Mouse (Mus musculus): ENCODE results near the gene Tmem104. TPM values are rescaled to one million over a fixed set of nuclear protein-coding genes. Genes with fewer than 3 reads are reported as not detected.
A peak's percentile ranks its signal among the peaks of the same experiment; 100 is the strongest.

Tmem104 gene
- polyA plus RNA-seq, 1 experiment = 24.1 TPM

DNA sequence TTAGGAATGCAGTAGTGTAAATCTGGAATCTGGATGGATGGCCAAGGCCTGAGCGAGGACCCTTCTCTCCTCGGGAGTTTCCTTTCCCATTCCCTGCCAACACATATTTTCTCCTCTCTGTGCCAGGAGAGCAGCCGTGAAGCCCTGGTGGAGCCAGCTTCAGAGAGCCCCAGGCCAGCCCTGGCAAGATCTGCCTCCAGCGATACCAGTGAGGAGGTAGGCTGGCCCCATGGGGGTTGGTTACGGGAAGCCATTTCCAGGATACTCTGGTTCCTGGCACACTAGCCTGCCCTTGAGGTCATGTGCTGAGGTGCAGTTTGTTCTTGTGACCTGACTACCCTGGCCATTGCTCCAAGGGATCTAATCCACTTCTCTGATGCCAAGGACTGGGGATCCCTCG, 7.4 kb upstream of the Tmem104 start:
- H3K27me3 ChIP-seq (ENCODE audit: control insufficient read depth, insufficient read depth, low read length) = no peaks in the 10 kb centered on the region
- no peak overlapping the region for H3K27ac ChIP-seq (ENCODE audit: control insufficient read depth, insufficient read depth, low read length)
- peaks cover 12% of the 10 kb centered on the region for H3K4me1 ChIP-seq (replicated peaks; ENCODE audit: control insufficient read depth, insufficient read depth, low read length)
- no peak overlapping the region for H3K4me3 ChIP-seq (ENCODE audit: control insufficient read depth, insufficient read depth, low read length)
- WGBS = 93% methylated on average over 6 of the region's 6 CpGs
- H3K36me3 ChIP-seq (ENCODE audit: control insufficient read depth, insufficient read depth, low read length) = peaks cover 70% of the 10 kb centered on the region
- TF ChIP-seq POLR2A (IDR thresholded peaks at IDR 0.05; ENCODE audit: control insufficient read depth, extremely low read depth, insufficient read depth, low read length, poor library complexity) (no peak), CTCF (IDR thresholded peaks at IDR 0.05; ENCODE audit: borderline replicate concordance, control insufficient read depth, extremely low read depth, insufficient read depth, low read length, poor library complexity) (no peak)
- no peak for DNase-seq

DNA sequence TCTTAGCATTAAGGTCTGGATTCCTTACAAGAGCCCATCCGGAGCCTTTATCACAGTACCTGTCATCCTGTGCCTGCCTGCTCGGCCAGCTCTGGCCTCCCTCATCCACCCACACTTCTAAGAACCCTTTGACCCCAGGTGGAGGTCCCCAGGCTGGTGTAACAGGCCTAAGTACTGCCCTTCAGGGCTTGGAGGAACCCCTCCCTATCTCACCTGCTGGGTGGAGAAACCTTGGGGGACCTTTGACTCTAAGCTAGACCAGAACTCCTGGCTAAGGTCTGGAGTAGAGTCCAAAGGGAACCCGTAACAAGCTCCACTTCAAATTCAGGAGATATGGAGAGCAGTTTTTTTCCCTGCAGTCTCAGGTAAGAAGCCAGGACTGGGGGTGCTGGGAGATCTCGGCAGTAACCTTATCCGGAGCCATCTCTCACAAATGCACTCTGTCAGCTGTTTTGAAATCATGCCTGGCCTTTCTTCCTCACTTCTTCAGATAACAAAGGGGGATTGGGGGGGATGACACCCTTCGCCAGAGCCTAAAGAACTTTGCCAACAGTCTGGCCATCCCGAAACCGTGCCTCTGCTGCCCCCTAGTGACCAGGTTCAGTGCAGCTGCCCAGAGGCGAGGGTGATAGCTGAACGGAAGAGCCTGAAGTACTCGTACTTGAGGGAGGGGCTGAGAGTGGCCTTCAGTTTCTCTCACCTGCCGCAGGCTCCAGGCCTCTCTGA, 5.2 kb upstream of the Tmem104 start:
- Histone ChIP-seq H3K27me3 (ENCODE audit: control insufficient read depth, insufficient read depth, low read length) (no peaks in the 10 kb centered on the region), H3K27ac (ENCODE audit: control insufficient read depth, insufficient read depth, low read length) (no peak overlapping the region), H3K4me1 (replicated peaks; ENCODE audit: control insufficient read depth, insufficient read depth, low read length) (peaks cover 19% of the 10 kb centered on the region), H3K36me3 (ENCODE audit: control insufficient read depth, insufficient read depth, low read length) (peaks cover 50% of the 10 kb centered on the region), H3K4me3 (ENCODE audit: control insufficient read depth, insufficient read depth, low read length) (no peak overlapping the region)
- peak; percentile 92 for DNase-seq
- TF ChIP-seq POLR2A (IDR thresholded peaks at IDR 0.05; ENCODE audit: control insufficient read depth, extremely low read depth, insufficient read depth, low read length, poor library complexity) = no peak
- peak; percentile 92 for TF ChIP-seq CTCF (IDR thresholded peaks at IDR 0.05; ENCODE audit: borderline replicate concordance, control insufficient read depth, extremely low read depth, insufficient read depth, low read length, poor library complexity)
- 36% methylated on average over 12 of the region's 12 CpGs for WGBS

DNA sequence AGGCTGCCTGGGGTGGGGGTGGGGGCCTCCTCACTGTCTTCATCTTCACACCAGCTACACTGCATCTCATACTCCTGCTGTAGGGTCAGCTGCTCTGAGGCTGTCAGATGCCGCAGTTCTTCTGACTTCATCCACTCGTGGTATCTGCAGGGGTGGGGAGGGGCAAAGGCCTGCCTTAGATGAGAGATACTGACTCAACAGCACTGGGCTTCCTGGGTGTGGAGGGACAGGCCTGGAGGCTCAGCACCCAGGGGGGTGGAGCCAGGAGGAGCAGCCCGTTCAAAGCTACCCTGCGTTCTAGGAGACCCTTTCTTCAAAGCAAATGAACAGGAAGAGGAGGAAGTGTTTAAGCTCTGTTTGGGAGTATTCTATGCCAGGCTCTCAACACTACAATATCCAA, 2.3 kb upstream of the Tmem104 start:
- TF ChIP-seq POLR2A (IDR thresholded peaks at IDR 0.05; ENCODE audit: control insufficient read depth, extremely low read depth, insufficient read depth, low read length, poor library complexity) = no peak
- no peak for TF ChIP-seq CTCF (IDR thresholded peaks at IDR 0.05; ENCODE audit: borderline replicate concordance, control insufficient read depth, extremely low read depth, insufficient read depth, low read length, poor library complexity)
- WGBS = 25% methylated on average over 4 of the region's 4 CpGs
- H3K27me3 ChIP-seq (ENCODE audit: control insufficient read depth, insufficient read depth, low read length) = no peaks in the 10 kb centered on the region

DNA sequence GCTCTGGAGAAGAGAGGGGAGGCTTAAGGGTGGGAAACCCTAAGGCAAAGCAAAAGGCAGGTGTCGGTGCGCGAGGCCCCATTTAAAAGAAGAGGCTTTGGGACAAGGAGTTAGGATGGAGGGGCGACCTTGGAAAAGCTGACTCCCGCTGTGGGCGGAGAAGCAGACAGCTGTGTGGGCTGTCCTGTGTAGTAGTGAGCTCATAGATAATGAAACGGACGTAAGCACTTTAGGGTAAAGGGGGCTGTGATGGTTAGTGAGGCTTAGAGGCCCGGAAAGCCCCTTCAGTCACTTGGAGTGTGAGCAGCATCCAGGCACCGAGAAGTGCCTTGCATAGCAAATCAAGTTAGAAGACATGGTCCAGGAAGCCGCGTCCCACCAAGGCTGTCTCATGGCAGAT, 406 bp downstream of the Tmem104 start, which contains the start of gene Nat9:
Nat9 (minus strand) TSS at position 167 of the 400 bp plus-strand sequence.
- WGBS = 9% methylated on average over 12 of the region's 12 CpGs
- H3K4me1 ChIP-seq (replicated peaks; ENCODE audit: control insufficient read depth, insufficient read depth, low read length) = peaks cover 42% of the 10 kb centered on the region
- peak within 1 kb of the TSS; percentile 61 for H3K4me3 ChIP-seq (ENCODE audit: control insufficient read depth, insufficient read depth, low read length)
- H3K36me3 ChIP-seq (ENCODE audit: control insufficient read depth, insufficient read depth, low read length) = no peaks in the 10 kb centered on the region
- DNase-seq = no peak
- no peaks in the 10 kb centered on the region for H3K27me3 ChIP-seq (ENCODE audit: control insufficient read depth, insufficient read depth, low read length)
- TF ChIP-seq CTCF (IDR thresholded peaks at IDR 0.05; ENCODE audit: borderline replicate concordance, control insufficient read depth, extremely low read depth, insufficient read depth, low read length, poor library complexity) (no peak), POLR2A (IDR thresholded peaks at IDR 0.05; ENCODE audit: control insufficient read depth, extremely low read depth, insufficient read depth, low read length, poor library complexity) (no peak)
- peak within 1 kb of the TSS; percentile 47 for H3K27ac ChIP-seq (ENCODE audit: control insufficient read depth, insufficient read depth, low read length)

More for the DNA sequence above, 2.3 kb upstream of the Tmem104 start:
- Histone ChIP-seq H3K4me1 (replicated peaks; ENCODE audit: control insufficient read depth, insufficient read depth, low read length) (peaks cover 36% of the 10 kb centered on the region), H3K27ac (ENCODE audit: control insufficient read depth, insufficient read depth, low read length) (no peak overlapping the region; the same call in 1 of the 2 replicates), H3K4me3 (ENCODE audit: control insufficient read depth, insufficient read depth, low read length) (no peak overlapping the region), H3K36me3 (ENCODE audit: control insufficient read depth, insufficient read depth, low read length) (peaks cover 21% of the 10 kb centered on the region)
- no peak for DNase-seq

DNA sequence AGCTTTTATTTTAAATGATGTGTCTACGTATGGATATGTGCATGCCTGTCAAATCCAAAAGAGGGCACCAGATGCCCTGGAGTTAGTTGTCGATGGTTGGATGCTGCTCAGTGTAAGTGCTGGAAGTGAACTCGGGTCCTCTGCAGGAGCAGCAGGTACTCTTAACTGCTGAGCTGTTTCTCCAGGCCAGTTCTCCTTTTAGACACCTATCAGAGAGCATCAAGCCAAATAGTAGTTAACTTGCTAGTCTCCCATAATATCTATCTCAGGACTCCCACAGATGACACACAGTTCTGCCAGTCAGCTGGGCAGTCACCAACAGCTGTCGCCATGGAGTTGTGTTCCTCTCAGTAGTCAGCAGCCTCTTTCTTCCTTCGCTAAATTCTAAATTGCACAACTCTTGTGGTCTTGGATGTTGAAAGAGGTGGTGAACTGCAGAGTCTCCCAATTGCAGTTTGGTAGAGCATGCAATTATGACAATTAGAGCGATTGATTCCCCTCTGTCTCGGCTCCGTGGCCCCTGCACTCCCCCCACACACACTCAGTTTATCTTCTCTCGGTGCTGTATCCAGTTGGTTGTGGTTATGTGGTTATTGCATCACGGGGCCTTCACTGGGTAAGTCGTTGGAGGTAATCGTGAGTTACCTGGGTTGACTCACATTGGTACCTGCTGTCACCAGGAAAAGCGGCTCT, 1.4 kb downstream of the Tmem104 start:
- Histone ChIP-seq H3K4me1 (replicated peaks; ENCODE audit: control insufficient read depth, insufficient read depth, low read length) (peaks cover 42% of the 10 kb centered on the region), H3K27me3 (ENCODE audit: control insufficient read depth, insufficient read depth, low read length) (no peaks in the 10 kb centered on the region), H3K36me3 (ENCODE audit: control insufficient read depth, insufficient read depth, low read length) (no peaks in the 10 kb centered on the region), H3K27ac (ENCODE audit: control insufficient read depth, insufficient read depth, low read length) (no peak overlapping the region; the same call in 1 of the 2 replicates), H3K4me3 (ENCODE audit: control insufficient read depth, insufficient read depth, low read length) (no peak overlapping the region)
- no peak for DNase-seq
- 40% methylated on average over 13 of the region's 13 CpGs for WGBS
- TF ChIP-seq CTCF (IDR thresholded peaks at IDR 0.05; ENCODE audit: borderline replicate concordance, control insufficient read depth, extremely low read depth, insufficient read depth, low read length, poor library complexity) (no peak), POLR2A (IDR thresholded peaks at IDR 0.05; ENCODE audit: control insufficient read depth, extremely low read depth, insufficient read depth, low read length, poor library complexity) (no peak)

DNA sequence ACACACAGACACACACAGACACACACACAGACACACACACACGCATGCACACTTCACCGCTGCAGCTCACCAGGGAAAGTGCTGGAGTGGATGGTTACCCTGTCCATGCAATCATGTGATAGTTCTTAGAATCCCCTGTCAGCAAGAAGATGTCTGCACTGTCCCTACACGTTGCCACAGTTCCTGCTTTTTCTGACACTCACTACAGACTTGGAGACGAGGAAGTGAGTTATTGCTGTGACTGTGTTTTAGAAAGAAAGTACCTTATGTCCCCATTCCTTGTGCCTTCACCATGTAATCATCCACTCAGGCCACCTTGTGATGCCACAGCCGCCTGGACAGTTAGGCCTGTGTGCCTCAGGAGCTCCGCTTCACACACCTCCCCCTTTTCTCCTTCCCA, 2.0 kb downstream of the Tmem104 start:
- 87% methylated on average over 6 of the region's 6 CpGs for WGBS
- no peak overlapping the region for H3K4me3 ChIP-seq (ENCODE audit: control insufficient read depth, insufficient read depth, low read length)

More for the DNA sequence above, 2.0 kb downstream of the Tmem104 start:
- no peaks in the 10 kb centered on the region for H3K36me3 ChIP-seq (ENCODE audit: control insufficient read depth, insufficient read depth, low read length)
- DNase-seq = no peak
- no peak overlapping the region; the same call in 1 of the 2 replicates for H3K27ac ChIP-seq (ENCODE audit: control insufficient read depth, insufficient read depth, low read length)
- H3K27me3 ChIP-seq (ENCODE audit: control insufficient read depth, insufficient read depth, low read length) = no peaks in the 10 kb centered on the region
- no peak for TF ChIP-seq POLR2A (IDR thresholded peaks at IDR 0.05; ENCODE audit: control insufficient read depth, extremely low read depth, insufficient read depth, low read length, poor library complexity)
- no peak for TF ChIP-seq CTCF (IDR thresholded peaks at IDR 0.05; ENCODE audit: borderline replicate concordance, control insufficient read depth, extremely low read depth, insufficient read depth, low read length, poor library complexity)
- peaks cover 39% of the 10 kb centered on the region for H3K4me1 ChIP-seq (replicated peaks; ENCODE audit: control insufficient read depth, insufficient read depth, low read length)

Data from thymus, adult 2 months (tissue).